Mouse (Mus musculus): ENCODE measurements around the gene Wwc2. TPM values are rescaled to one million over a fixed set of nuclear protein-coding genes. Genes with fewer than 3 reads are reported as not detected.

The Wwc2 gene
- 4.3 and 4.7 TPM in 2 replicates for polyA plus RNA-seq (2015; fragmentation: Nextera tagmentation; extraction: Ambion mirVana)

DNA sequence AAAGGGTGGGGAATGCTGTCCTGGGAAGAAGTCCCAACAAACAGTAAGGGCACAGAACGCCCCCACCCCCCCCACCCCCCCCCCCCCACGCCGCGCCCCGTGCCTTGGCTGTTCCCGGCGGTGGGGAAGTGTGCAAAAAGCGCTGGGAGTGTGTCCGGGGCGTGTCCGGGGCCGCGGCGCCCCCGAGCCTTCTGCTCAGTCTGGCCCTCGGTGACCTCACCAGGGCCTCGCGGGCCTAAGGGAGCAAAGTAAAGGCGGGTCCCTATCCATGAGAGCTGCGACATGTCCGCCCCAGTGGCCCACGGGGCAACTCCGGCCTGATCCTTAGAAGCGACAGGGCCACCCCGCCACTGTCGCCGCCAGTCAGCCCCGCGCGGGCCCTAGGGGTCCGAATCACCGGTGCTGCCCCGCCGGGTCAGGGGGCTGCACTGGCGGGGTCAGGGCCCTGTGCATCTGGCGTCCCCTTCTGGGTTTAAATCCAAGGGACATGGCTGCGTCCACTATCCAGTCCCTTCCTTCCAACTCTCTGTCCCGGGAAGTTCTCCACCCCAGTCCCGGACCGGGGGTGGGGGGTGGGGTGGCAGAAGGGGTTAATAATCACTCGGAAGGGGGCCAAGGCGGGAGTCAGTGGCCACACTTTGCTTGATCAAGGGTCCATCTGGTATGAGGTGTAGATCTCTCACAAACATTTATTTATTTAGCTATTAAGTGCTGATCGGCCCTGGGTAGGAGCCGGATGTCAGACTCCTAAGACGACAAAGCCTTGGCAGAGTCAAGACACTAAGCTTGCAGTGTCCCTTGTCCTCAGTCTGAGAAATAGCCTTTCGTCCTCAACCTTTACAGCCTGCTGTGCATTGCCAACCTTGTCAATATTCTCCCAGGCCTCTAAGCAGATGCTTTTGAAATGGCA lies at the start of gene Wwc2:
Gene Wwc2 (minus strand): TSS at position 14 of the 910 bp plus-strand sequence.
- WGBS, result 1% methylated on average over 36 of the region's 46 CpGs
- Histone ChIP-seq H3K4me1 (ENCODE audit: control insufficient read depth, insufficient read depth, low read length) (peaks cover 17% of the 10 kb centered on the region), H3K9me3 (replicated peaks; ENCODE audit: control insufficient read depth, low read length, poor library complexity, severe bottlenecking) (no peaks in the 10 kb centered on the region), H3K9ac (ENCODE audit: low read depth, low read length) (peak within 1 kb of the TSS; percentile 93), H3K27me3 (ENCODE audit: control insufficient read depth, insufficient read depth, low read depth, low read length) (no peaks in the 10 kb centered on the region), H3K36me3 (ENCODE audit: control insufficient read depth, insufficient read depth, low read length) (no peaks in the 10 kb centered on the region), H3K4me3 (ENCODE audit: low read depth, low read length) (peak within 1 kb of the TSS; percentile 95), H3K27ac (ENCODE audit: low read length) (peak within 1 kb of the TSS; percentile 74), H3K4me2 (ENCODE audit: low read length) (peak within 1 kb of the TSS; percentile 92)
- peak; percentile 57 for ATAC-seq

GRCm38 (mm10) chr8:48038261-48038934 lies 47.7 kb upstream of the Wwc2 start:
- ATAC-seq, result no peak
- Histone ChIP-seq H3K4me3 (ENCODE audit: low read depth, low read length) (no peak overlapping the region), H3K27ac (ENCODE audit: low read length) (no peak overlapping the region), H3K27me3 (ENCODE audit: control insufficient read depth, insufficient read depth, low read depth, low read length) (no peaks in the 10 kb centered on the region), H3K36me3 (ENCODE audit: control insufficient read depth, insufficient read depth, low read length) (no peaks in the 10 kb centered on the region), H3K4me1 (ENCODE audit: control insufficient read depth, insufficient read depth, low read length) (no peaks in the 10 kb centered on the region), H3K9me3 (replicated peaks; ENCODE audit: control insufficient read depth, low read length, poor library complexity, severe bottlenecking) (no peaks in the 10 kb centered on the region), H3K9ac (ENCODE audit: low read depth, low read length) (no peak overlapping the region), H3K4me2 (ENCODE audit: low read length) (no peak overlapping the region)
- 84% methylated on average over 7 of the region's 7 CpGs for WGBS

DNA sequence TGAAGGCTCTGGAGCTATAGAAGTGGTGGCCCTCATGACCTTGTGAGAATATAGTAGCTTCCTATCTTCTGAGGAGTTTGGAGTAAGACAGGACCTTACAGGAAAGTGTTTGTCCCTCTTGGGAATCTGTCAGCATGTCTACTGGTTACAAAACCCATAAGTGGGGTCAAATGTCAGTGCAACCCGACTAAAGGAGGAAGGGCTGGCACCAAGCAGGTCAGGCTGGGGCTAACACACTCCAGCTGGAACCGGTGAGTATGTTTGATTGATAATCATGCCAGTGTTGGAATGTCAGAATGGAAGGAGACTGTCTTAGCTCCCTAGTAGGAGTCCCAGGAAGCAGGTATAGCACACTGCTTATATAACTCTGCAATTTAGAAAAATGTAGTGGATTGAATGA lies 41.3 kb upstream of the Wwc2 start:
- no peak for ATAC-seq
- Histone ChIP-seq H3K9me3 (replicated peaks; ENCODE audit: control insufficient read depth, low read length, poor library complexity, severe bottlenecking) (no peaks in the 10 kb centered on the region), H3K4me3 (ENCODE audit: low read depth, low read length) (no peak overlapping the region), H3K27ac (ENCODE audit: low read length) (no peak overlapping the region), H3K27me3 (ENCODE audit: control insufficient read depth, insufficient read depth, low read depth, low read length) (no peaks in the 10 kb centered on the region), H3K4me2 (ENCODE audit: low read length) (no peak overlapping the region), H3K4me1 (ENCODE audit: control insufficient read depth, insufficient read depth, low read length) (no peaks in the 10 kb centered on the region), H3K9ac (ENCODE audit: low read depth, low read length) (no peak overlapping the region), H3K36me3 (ENCODE audit: control insufficient read depth, insufficient read depth, low read length) (no peaks in the 10 kb centered on the region)
- WGBS, result 69% methylated on average over 2 of the region's 2 CpGs

DNA sequence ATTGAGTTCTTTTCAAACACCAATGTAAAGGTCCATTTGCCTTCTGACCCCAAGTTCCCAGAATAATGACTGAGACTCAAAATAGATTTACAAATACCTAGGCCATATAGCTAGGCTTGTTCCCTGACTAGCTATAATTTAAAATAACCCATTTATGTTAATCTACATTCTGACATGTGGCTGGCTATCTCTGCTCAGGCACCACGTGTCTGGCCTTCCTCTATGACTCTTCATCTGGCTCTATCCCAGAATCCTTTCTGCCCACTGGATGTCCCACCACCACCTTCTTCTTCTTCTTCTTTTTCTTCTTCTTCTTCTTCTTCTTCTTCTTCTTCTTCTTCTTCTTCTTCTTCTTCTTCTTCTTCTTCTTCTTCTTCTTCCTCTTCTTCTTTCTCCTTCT lies 39.9 kb upstream of the Wwc2 start:
- H3K9me3 ChIP-seq (replicated peaks; ENCODE audit: control insufficient read depth, low read length, poor library complexity, severe bottlenecking), result no peaks in the 10 kb centered on the region
- ATAC-seq, result no peak
- no peak overlapping the region for H3K4me2 ChIP-seq (ENCODE audit: low read length)
- WGBS, result 73% methylated on average over 1 of the region's 1 CpGs
- H3K4me3 ChIP-seq (ENCODE audit: low read depth, low read length), result no peak overlapping the region
- no peak overlapping the region for H3K9ac ChIP-seq (ENCODE audit: low read depth, low read length)
- H3K27me3 ChIP-seq (ENCODE audit: control insufficient read depth, insufficient read depth, low read depth, low read length), result no peaks in the 10 kb centered on the region
- no peaks in the 10 kb centered on the region for H3K4me1 ChIP-seq (ENCODE audit: control insufficient read depth, insufficient read depth, low read length)
- no peak overlapping the region for H3K27ac ChIP-seq (ENCODE audit: low read length)
- no peaks in the 10 kb centered on the region for H3K36me3 ChIP-seq (ENCODE audit: control insufficient read depth, insufficient read depth, low read length)

DNA sequence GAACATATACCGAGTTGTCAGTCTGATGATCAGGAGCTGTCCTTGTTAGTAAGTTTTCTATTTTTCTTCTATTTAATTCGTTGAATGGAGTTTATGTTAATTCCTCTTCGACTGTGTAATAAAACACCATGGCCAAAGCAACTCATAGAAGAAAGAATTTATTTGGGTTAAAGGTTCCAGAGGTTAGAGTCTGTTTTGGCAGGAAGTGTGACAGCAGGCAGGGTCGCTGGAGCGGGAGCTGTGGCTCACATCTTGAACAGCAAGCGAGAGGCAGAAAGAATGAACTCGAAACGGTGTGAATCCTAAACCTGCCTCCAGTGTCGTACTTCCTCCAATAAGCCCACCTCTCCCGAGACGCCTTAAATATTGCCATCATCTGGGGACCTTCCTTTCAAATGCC lies 36.1 kb upstream of the Wwc2 start:
- Histone ChIP-seq H3K4me3 (ENCODE audit: low read depth, low read length) (no peak overlapping the region), H3K4me2 (ENCODE audit: low read length) (no peak overlapping the region), H3K9ac (ENCODE audit: low read depth, low read length) (no peak overlapping the region), H3K9me3 (replicated peaks; ENCODE audit: control insufficient read depth, low read length, poor library complexity, severe bottlenecking) (no peaks in the 10 kb centered on the region), H3K36me3 (ENCODE audit: control insufficient read depth, insufficient read depth, low read length) (no peaks in the 10 kb centered on the region), H3K27ac (ENCODE audit: low read length) (no peak overlapping the region), H3K4me1 (ENCODE audit: control insufficient read depth, insufficient read depth, low read length) (no peaks in the 10 kb centered on the region), H3K27me3 (ENCODE audit: control insufficient read depth, insufficient read depth, low read depth, low read length) (no peaks in the 10 kb centered on the region)
- WGBS, result 65% methylated on average over 11 of the region's 11 CpGs
- no peak for ATAC-seq

GRCm38 (mm10) chr8:48023206-48023605 lies 32.5 kb upstream of the Wwc2 start:
- WGBS, result 71% methylated on average over 8 of the region's 8 CpGs
- H3K4me2 ChIP-seq (ENCODE audit: low read length), result no peak overlapping the region
- ATAC-seq, result no peak
- H3K27me3 ChIP-seq (ENCODE audit: control insufficient read depth, insufficient read depth, low read depth, low read length), result no peaks in the 10 kb centered on the region
- no peak overlapping the region for H3K27ac ChIP-seq (ENCODE audit: low read length)
- H3K36me3 ChIP-seq (ENCODE audit: control insufficient read depth, insufficient read depth, low read length), result no peaks in the 10 kb centered on the region
- no peak overlapping the region for H3K4me3 ChIP-seq (ENCODE audit: low read depth, low read length)
- no peaks in the 10 kb centered on the region for H3K9me3 ChIP-seq (replicated peaks; ENCODE audit: control insufficient read depth, low read length, poor library complexity, severe bottlenecking)
- no peak overlapping the region for H3K9ac ChIP-seq (ENCODE audit: low read depth, low read length)
- H3K4me1 ChIP-seq (ENCODE audit: control insufficient read depth, insufficient read depth, low read length), result no peaks in the 10 kb centered on the region

DNA sequence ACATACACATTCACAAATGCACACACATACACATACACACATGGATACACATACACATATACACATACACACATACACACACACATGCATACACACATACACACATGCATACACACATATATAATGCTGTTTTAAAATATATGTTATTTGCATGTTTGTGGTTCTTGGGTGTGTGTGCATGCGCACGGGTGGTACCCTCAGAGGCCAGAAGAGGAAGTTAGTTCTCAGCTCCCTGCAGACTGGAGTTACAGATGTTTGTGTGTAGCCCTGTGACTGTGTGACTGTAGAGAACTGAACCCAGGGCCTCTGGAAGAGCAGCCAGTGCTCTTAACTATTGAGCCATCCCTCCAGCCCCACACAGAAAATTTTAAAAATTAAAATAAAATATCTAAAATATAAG lies 29.0 kb upstream of the Wwc2 start:
- Histone ChIP-seq H3K4me1 (ENCODE audit: control insufficient read depth, insufficient read depth, low read length) (no peaks in the 10 kb centered on the region), H3K4me2 (ENCODE audit: low read length) (no peak overlapping the region), H3K9ac (ENCODE audit: low read depth, low read length) (no peak overlapping the region), H3K27me3 (ENCODE audit: control insufficient read depth, insufficient read depth, low read depth, low read length) (no peaks in the 10 kb centered on the region), H3K4me3 (ENCODE audit: low read depth, low read length) (no peak overlapping the region), H3K27ac (ENCODE audit: low read length) (no peak overlapping the region), H3K36me3 (ENCODE audit: control insufficient read depth, insufficient read depth, low read length) (no peaks in the 10 kb centered on the region), H3K9me3 (replicated peaks; ENCODE audit: control insufficient read depth, low read length, poor library complexity, severe bottlenecking) (no peaks in the 10 kb centered on the region)
- ATAC-seq, result no peak
- WGBS, result 86% methylated on average over 2 of the region's 2 CpGs

- Histone ChIP-seq H3K4me1 (ENCODE audit: control insufficient read depth, insufficient read depth, low read length) (no peaks in the 10 kb centered on the region), H3K9ac (ENCODE audit: low read depth, low read length) (no peak overlapping the region), H3K9me3 (replicated peaks; ENCODE audit: control insufficient read depth, low read length, poor library complexity, severe bottlenecking) (no peaks in the 10 kb centered on the region), H3K4me2 (ENCODE audit: low read length) (no peak overlapping the region), H3K27ac (ENCODE audit: low read length) (no peak overlapping the region), H3K4me3 (ENCODE audit: low read depth, low read length) (no peak overlapping the region), H3K27me3 (ENCODE audit: control insufficient read depth, insufficient read depth, low read depth, low read length) (no peaks in the 10 kb centered on the region), H3K36me3 (ENCODE audit: control insufficient read depth, insufficient read depth, low read length) (no peaks in the 10 kb centered on the region)
- WGBS, result 30% methylated on average over 8 of the region's 8 CpGs
- no peak for ATAC-seq
Observed at GRCm38 (mm10) chr8:48016538-48016937, 25.8 kb upstream of the Wwc2 start.

DNA sequence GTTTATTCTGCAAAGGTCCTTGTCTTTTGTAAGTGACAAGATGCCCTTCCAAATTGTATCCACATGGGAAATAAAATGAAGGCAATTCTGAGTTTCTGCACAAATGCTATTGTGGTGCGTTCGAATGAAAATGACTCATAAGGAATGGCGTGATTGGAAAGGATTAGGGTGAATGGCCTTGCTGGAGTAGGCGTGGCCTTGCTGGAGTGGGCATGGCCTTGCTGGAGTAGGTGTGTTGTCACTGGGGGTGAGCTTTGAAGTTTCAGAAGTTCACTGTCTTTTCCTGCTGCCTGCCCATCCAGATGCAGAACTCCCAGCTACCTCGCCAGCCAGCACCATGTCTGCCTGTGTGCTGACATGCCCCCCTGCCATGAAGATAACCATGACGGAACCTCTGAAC lies 23.7 kb upstream of the Wwc2 start:
- 86% methylated on average over 6 of the region's 6 CpGs for WGBS
- no peaks in the 10 kb centered on the region for H3K36me3 ChIP-seq (ENCODE audit: control insufficient read depth, insufficient read depth, low read length)
- H3K4me2 ChIP-seq (ENCODE audit: low read length), result no peak overlapping the region
- H3K9ac ChIP-seq (ENCODE audit: low read depth, low read length), result no peak overlapping the region
- no peaks in the 10 kb centered on the region for H3K27me3 ChIP-seq (ENCODE audit: control insufficient read depth, insufficient read depth, low read depth, low read length)
- no peak for ATAC-seq
- no peaks in the 10 kb centered on the region for H3K4me1 ChIP-seq (ENCODE audit: control insufficient read depth, insufficient read depth, low read length)
- no peaks in the 10 kb centered on the region for H3K9me3 ChIP-seq (replicated peaks; ENCODE audit: control insufficient read depth, low read length, poor library complexity, severe bottlenecking)
- H3K27ac ChIP-seq (ENCODE audit: low read length), result no peak overlapping the region
- no peak overlapping the region for H3K4me3 ChIP-seq (ENCODE audit: low read depth, low read length)

Measured in midbrain, embryonic 16.5 days (tissue).